Mouse (Mus musculus) embryonic fibroblast, embryonic 13.5 days (primary cell): ENCODE results near the gene Smpd2. TPM values are rescaled to one million over a fixed set of nuclear protein-coding genes. Genes with fewer than 3 reads are reported as not detected.
A peak's percentile ranks its signal among the peaks of the same experiment; 100 is the strongest.

Experiments
- H3K27ac ChIP-seq: 2 replicates; pipeline ENCODE4 v1.5.1; 2012; ENCODE audit warnings: low read length, control low read depth, inconsistent platforms; ENCODE audit not compliant: insufficient read depth
- H3K4me1 ChIP-seq: 2 replicates; pipeline ENCODE4 v1.6.1; 2011; ENCODE audit warnings: low read length; ENCODE audit not compliant: control insufficient read depth, insufficient read depth
- H3K4me3 ChIP-seq: 2 replicates; pipeline ENCODE4 v1.5.1; 2011; ENCODE audit warnings: mild to moderate bottlenecking, control low read depth, low read length; ENCODE audit not compliant: insufficient read depth
- CTCF ChIP-seq: IDR thresholded peaks from 2 replicates; pipeline ENCODE4 v1.5.1; 2011; ENCODE audit warnings: mild to moderate bottlenecking, control low read depth, low read length, moderate library complexity, borderline replicate concordance; ENCODE audit not compliant: insufficient read depth
- POLR2A ChIP-seq: IDR thresholded peaks from 2 replicates; pipeline ENCODE4 v1.6.1; 2011; ENCODE audit warnings: low read depth, mild to moderate bottlenecking, control low read depth, low read length, moderate library complexity
- polyA plus RNA-seq: library from polyadenylated mRNA; stranded (reverse); fragments of >200 nt; gene quantifications from 2 replicates; pipeline ENCODE4 v1.2.4, GENCODE M21; 2011; ENCODE audit warnings: low read depth; ENCODE audit not compliant: missing spikeins, insufficient read length

The Smpd2 gene
- polyA plus RNA-seq, 1 experiment, result 16.7 TPM

- Histone ChIP-seq H3K4me3 (peak overlapping the region; percentile 66), H3K4me1 (peaks cover 4% of the 10 kb centered on the region; the same call in 1 of the 2 replicates), H3K27ac (no peak overlapping the region)
- TF ChIP-seq CTCF, result no peak
- no peak for TF ChIP-seq POLR2A
These were observed 327 bp upstream of the Smpd2 start for GRCm38 (mm10) chr10:41490518-41490873.

- peaks cover 4% of the 10 kb centered on the region; the same call in 1 of the 2 replicates for H3K4me1 ChIP-seq
- peak overlapping the region; percentile 66 for H3K4me3 ChIP-seq
- TF ChIP-seq CTCF (no peak), POLR2A (no peak)
- H3K27ac ChIP-seq, result no peak overlapping the region
These were observed 875 bp downstream of the Smpd2 start for GRCm38 (mm10) chr10:41489294-41489693.

- TF ChIP-seq CTCF, result no peak
- no peak for TF ChIP-seq POLR2A
- Histone ChIP-seq H3K4me3 (peak overlapping the region; percentile 66; the same call in 1 of the 2 replicates), H3K27ac (no peak overlapping the region), H3K4me1 (peaks cover 4% of the 10 kb centered on the region; the same call in 1 of the 2 replicates)
These were observed 1.3 kb downstream of the Smpd2 start for GRCm38 (mm10) chr10:41488877-41489276.

GRCm38 (mm10) chr10:41486506-41487170 is 3.5 kb downstream of the Smpd2 start:
- H3K27ac ChIP-seq, result no peak overlapping the region
- no peak overlapping the region for H3K4me3 ChIP-seq
- peaks cover 4% of the 10 kb centered on the region; the same call in 1 of the 2 replicates for H3K4me1 ChIP-seq
- TF ChIP-seq POLR2A (no peak), CTCF (no peak)

- TF ChIP-seq POLR2A (no peak), CTCF (no peak)
- Histone ChIP-seq H3K4me3 (no peak overlapping the region), H3K4me1 (peaks cover 4% of the 10 kb centered on the region; the same call in 1 of the 2 replicates), H3K27ac (no peak overlapping the region)
These were observed 4.4 kb downstream of the Smpd2 start for GRCm38 (mm10) chr10:41485778-41486177.

GRCm38 (mm10) chr10:41482446-41482845 is 7.7 kb downstream of the Smpd2 start:
- Histone ChIP-seq H3K4me1 (peaks cover 2% of the 10 kb centered on the region; the same call in 1 of the 2 replicates), H3K4me3 (no peak overlapping the region), H3K27ac (no peak overlapping the region)
- TF ChIP-seq CTCF, result no peak
- TF ChIP-seq POLR2A, result no peak

- TF ChIP-seq CTCF (no peak), POLR2A (no peak)
- H3K4me1 ChIP-seq, result peaks cover 2% of the 10 kb centered on the region; the same call in 1 of the 2 replicates
- H3K4me3 ChIP-seq, result no peak overlapping the region
- H3K27ac ChIP-seq, result no peak overlapping the region
These were observed 9.0 kb downstream of the Smpd2 start for GRCm38 (mm10) chr10:41480938-41481880.

- H3K4me1 ChIP-seq, result peaks cover 5% of the 10 kb centered on the region
- no peak for TF ChIP-seq CTCF
- no peak for TF ChIP-seq POLR2A
- H3K4me3 ChIP-seq, result no peak overlapping the region
- no peak overlapping the region for H3K27ac ChIP-seq
These were observed 10.2 kb downstream of the Smpd2 start for GRCm38 (mm10) chr10:41479961-41480360.

- peak overlapping the region; percentile 65 for H3K4me3 ChIP-seq
- peaks cover 7% of the 10 kb centered on the region for H3K4me1 ChIP-seq
- H3K27ac ChIP-seq, result peak overlapping the region; percentile 78
- TF ChIP-seq CTCF (no peak), POLR2A (peak; percentile 72)
These were observed 12.6 kb downstream of the Smpd2 start for GRCm38 (mm10) chr10:41477278-41478181.
